Mouse (Mus musculus) gonadal fat pad, adult 2 months (tissue): ENCODE data around the gene Tmem201. TPM values are rescaled to one million over a fixed set of nuclear protein-coding genes. Genes with fewer than 3 reads are reported as not detected.

Source experiments
- DNase-seq: peaks from one replicate; pipeline ENCODE4 v3.0.0-alpha.2; 2012; ENCODE audit warnings: low read depth
- polyA plus RNA-seq: library from polyadenylated mRNA; depleted of rRNA; stranded (reverse); fragments of >200 nt; gene quantifications from 2 replicates; pipeline ENCODE4 v1.2.3, GENCODE M21; 2012

Gene Tmem201
- polyA plus RNA-seq, 1 experiment: 28.5 TPM

GRCm38 (mm10) chr4:149749003-149749662 is 11.3 kb upstream of the Tmem201 start:
- no peak for DNase-seq

DNA sequence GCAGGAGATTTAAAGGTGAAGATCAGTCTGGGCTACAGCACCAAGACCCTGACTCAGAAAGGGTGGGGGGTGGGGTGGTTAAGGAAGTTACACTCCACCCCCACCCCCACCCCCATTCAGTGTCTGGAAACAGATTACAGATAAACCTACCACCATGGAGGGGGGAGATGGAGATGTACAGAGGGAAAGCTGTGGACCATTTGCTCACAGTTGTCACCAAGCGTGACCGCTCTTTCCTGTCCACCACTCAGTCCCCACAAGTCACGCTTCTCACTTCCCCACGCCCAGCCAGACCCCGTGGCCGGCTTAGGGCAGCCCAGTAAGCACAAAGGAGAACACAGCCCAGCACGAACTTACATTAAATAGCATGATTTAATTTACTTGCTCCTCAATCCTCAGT is 6.3 kb upstream of the Tmem201 start:
- no peak for DNase-seq

- no peak for DNase-seq
Observed at GRCm38 (mm10) chr4:149742011-149742530, 4.2 kb upstream of the Tmem201 start.

GRCm38 (mm10) chr4:149740301-149740700 is 2.5 kb upstream of the Tmem201 start:
- no peak for DNase-seq

DNA sequence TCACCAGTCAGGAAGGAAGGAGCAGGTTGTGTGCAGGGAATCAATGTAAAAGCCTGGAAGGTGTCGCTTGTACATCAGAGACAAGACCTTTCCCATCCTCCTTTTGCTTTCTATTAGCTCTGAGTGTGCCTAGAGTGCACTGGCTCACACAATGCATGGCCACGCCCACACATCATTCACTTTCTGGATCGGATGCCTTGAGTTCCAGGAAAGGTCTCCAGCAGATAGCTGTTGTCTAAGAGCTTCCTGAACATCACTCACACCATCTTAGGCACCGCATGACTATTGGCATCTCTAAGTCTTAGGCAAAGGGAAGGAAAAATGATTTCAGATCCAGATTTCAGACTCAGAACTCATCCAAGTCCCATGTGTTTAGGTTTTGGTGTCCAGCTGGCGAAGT is 1.6 kb upstream of the Tmem201 start:
- no peak for DNase-seq

GRCm38 (mm10) chr4:149736581-149736980 is 1.3 kb downstream of the Tmem201 start:
- DNase-seq: peak; percentile 68

- DNase-seq: no peak
Observed at GRCm38 (mm10) chr4:149735624-149736250, 2.1 kb downstream of the Tmem201 start.

DNA sequence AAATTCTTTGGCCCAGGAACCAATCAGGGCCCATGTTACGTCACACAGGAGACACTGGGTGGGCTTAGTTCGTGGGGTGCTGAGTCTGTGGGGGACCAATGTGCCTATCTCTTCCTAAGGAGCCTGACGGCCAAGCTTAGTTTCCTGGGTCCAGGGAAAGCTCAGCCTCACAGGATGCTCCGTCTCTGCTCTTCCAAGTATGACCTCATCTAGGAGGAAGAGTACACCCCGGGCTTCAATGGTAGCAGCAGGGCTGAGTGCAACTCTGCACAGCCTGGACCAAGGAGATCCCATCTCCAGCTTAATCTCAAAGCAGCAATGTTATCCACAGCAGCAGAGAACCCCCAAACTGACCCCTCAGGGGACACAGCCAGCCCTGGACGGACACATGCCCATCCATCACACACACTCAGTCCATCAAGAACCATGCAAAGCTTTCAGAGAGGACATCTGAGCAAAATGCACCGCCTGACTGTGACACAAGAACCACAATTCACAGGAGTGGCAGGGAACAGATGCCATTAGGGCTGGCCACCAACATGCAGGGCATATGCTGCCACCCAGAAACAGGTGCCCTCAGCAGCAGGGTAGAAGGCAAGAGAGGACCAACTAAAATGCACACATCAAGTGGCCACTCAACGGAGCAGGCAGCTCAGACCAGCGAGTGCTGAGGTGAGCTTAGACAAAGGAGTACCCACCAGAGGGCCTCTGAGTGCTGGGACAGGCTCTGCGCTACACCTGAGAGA is 2.9 kb downstream of the Tmem201 start:
- no peak for DNase-seq

GRCm38 (mm10) chr4:149734246-149734645 is 3.6 kb downstream of the Tmem201 start:
- DNase-seq: no peak

DNA sequence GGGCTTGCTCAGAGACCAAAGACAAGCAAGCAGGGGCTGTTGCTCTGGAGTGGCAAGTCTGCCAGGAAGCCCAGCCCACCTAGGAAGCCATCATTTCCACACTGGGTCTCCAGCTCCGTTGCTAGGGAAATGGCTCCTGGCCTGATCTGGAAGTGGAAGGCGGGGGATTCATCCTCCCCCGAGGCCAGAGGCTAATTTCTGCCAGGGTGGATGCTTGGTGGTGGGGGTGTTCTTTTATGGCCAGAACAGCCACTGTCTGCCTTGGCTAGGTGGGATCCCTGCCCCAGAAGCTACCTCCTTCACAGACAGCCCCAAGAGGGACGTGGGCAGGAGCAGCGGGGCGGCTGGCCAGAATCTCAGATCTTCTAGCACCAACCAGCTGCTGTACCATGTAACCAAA is 4.1 kb downstream of the Tmem201 start:
- DNase-seq: no peak

DNA sequence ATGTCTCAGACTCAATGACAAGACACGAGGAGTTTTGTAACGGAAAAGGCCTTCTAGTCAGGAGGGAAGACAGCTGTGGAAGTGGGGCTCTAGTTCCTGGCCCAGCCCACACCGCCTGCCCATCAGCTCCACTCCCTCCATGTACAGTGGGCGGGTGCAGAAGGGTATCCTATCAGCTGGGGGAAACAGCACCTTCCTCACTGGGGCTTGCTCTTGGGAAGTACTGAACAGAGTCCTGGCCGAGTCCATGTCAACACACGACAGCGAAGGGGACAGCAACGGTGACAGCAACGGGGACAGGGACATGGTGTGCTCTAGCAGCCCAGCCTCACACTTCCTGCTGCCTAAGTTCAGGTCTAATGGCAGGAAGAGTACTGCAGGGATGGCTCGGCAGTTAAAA is 5.0 kb downstream of the Tmem201 start:
- DNase-seq: no peak

GRCm38 (mm10) chr4:149732313-149732712 is 5.5 kb downstream of the Tmem201 start:
- no peak for DNase-seq

DNA sequence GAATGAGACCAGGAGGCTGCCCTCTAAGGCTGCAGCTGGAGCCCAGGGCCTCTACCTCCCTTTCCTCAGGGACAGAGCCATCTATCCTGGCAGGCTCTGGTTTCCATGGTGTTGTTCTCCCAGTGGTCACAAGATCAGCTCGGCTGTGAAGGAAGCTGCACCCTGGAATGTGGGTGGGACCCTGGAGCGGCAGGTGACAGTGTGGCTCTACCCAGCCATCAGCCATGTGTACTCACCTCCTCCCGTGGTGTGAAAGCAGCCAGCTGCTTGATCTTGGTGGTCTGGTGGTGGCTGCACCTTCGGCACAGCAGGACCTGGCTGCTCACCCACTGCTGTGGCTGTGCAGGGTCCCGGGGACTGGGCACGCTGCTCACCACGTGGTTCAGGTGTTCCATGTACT is 7.0 kb downstream of the Tmem201 start:
- no peak for DNase-seq

GRCm38 (mm10) chr4:149728810-149729209 is 9.0 kb downstream of the Tmem201 start:
- DNase-seq: no peak

GRCm38 (mm10) chr4:149727636-149728035 is 10.2 kb downstream of the Tmem201 start:
- DNase-seq: no peak

GRCm38 (mm10) chr4:149725661-149726350 is 12.0 kb downstream of the Tmem201 start:
- no peak for DNase-seq

DNA sequence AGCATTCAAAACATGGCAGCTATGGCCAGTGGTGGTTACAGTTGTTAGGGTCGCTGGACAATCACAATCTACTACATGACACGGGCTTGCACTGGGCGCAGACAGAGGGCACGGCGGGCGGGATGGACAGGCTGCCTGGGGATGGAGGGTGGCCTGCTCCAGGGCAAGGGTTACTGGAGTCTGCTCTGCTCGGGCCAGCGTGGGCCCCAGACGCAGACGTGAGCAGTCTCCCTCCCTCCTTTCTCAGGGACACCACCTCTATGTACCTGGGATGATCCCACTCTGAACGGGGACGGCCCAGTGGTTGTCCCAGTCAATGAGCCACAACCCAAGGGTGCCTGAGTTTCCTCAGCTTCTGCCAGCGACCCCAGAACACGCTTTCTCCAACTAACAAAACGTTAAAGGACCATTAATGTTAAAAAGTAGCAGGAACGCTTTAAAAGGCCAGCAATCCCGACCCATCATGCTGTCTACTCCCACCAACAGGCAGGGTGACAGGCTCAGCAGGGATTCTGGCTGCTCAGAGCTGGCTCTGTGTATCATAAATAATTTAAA is 12.9 kb downstream of the Tmem201 start:
- no peak for DNase-seq

DNA sequence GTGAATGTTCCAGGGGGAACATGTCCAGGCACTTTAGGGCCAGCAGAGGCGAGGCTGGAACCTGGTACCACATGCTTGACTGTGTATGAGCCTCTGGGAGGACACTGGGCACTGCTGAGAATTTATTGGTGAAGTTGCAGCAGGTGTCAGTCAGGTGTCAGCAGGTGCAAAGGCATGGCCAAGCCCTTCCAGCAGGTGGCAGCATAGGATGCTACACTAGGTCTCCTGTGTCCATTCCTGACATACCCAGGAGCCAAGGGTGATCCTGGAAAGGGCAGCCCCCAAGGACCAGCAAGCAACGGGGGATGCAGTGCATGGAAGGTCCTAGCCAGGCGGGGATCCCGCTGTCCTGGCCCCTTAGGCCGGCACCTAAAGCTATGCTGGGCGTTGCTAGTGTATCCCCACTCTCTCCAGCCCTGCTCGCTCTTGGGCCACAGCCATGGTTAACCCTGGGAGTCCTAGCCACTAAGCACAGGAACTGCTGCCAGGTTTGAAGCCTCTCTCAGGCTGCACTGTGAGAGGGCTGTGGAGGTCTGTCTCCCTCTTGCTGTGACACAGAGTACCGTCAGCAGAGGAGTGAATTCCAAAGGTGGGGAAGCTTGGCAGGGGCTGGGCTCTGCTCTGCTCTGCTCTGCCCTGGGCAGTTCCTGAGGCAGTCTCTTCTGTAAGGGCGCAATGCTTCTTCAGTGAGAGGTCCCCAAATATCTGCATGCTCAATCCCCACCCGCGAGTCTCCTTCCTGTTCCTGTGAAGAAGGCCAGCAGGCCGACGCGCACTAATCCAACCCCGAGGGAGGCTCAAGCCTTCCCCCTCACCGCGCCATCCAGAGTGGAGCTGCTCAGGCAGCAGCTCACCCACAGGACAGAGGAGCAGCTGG is 13.8 kb downstream of the Tmem201 start:
- DNase-seq: no peak

DNA sequence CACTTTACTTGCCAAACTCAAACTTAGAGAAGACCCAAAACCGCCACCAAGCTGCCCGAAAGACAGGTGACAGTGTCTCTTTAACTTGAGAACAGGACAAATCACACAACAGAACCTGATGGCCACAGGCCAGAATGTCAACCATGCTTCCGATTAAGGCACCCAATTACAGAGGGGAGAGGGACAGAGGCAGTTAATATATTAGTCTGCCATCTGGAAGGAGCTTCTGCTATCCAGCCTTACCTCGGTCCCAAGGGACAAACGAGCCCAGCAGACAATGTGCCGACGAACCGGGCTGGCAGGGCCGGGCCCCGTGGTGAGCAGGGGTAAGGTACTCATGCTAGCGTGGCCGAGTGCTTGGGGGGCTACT is 14.8 kb downstream of the Tmem201 start:
- no peak for DNase-seq

- DNase-seq: no peak
Observed at GRCm38 (mm10) chr4:149722104-149723020, 15.5 kb downstream of the Tmem201 start.
